Mouse (Mus musculus) heart, embryonic 13.5 days (tissue): ENCODE measurements at regions not wholly inside any gene's neighbourhood (a gene's known extent, or its start where the extent isn't known, plus 50 kb on each side); places are given as distances from the start of the nearest gene placed in this dataset.

ENCODE experiments used
- ATAC-seq: fragments of 200-750 bp; cut with Nextera tagmentation; 2 replicates; pipeline ENCODE4 v1.8.0; 2017; ENCODE audit warnings: moderate TSS enrichment; ENCODE audit not compliant: insufficient number of reproducible peaks, low FRiP score, low TSS enrichment; ENCODE audit errors: extremely low read depth
- H3K27ac ChIP-seq: fragments of 300-500 bp; sonication (generic); replicated peaks from 2 replicates; pipeline ENCODE4 v1.5.1; 2015; ENCODE audit warnings: moderate library complexity, mild to moderate bottlenecking, inconsistent platforms
- H3K27me3 ChIP-seq: fragments of 300-500 bp; sonication (generic); replicated peaks from 2 replicates; pipeline ENCODE4 v1.6.1; 2015; ENCODE audit warnings: mild to moderate bottlenecking, inconsistent platforms
- H3K36me3 ChIP-seq: fragments of 300-500 bp; sonication (generic); 2 replicates; pipeline ENCODE4 v1.6.1; 2015; ENCODE audit warnings: mild to moderate bottlenecking, inconsistent platforms
- H3K4me1 ChIP-seq: fragments of 300-500 bp; sonication (generic); 2 replicates; pipeline ENCODE4 v1.6.1; 2015; ENCODE audit warnings: inconsistent platforms
- H3K4me2 ChIP-seq: fragments of 300-500 bp; sonication (generic); 2 replicates; pipeline ENCODE4 v1.6.1; 2015; ENCODE audit warnings: inconsistent platforms, mild to moderate bottlenecking, moderate library complexity
- H3K4me3 ChIP-seq: fragments of 300-500 bp; sonication (generic); 2 replicates; pipeline ENCODE4 v1.5.1; 2015; ENCODE audit warnings: moderate library complexity, mild to moderate bottlenecking, inconsistent platforms
- H3K9ac ChIP-seq: fragments of 300-500 bp; sonication (generic); 2 replicates; pipeline ENCODE4 v1.6.1; 2015; ENCODE audit warnings: inconsistent platforms, mild to moderate bottlenecking, moderate library complexity
- H3K9me3 ChIP-seq: fragments of 300-500 bp; sonication (generic); 2 replicates; pipeline ENCODE4 v1.6.1; 2016; ENCODE audit warnings: inconsistent platforms
- WGBS: fragments of 180-500 bp; shearing (Covaris S2); methylation state at CpG from one replicate; pipeline ENCODE4 v1.1.7; 2015; ENCODE audit warnings: mixed read lengths; 5-methylcytosine and 5-hydroxymethylcytosine counted together

DNA sequence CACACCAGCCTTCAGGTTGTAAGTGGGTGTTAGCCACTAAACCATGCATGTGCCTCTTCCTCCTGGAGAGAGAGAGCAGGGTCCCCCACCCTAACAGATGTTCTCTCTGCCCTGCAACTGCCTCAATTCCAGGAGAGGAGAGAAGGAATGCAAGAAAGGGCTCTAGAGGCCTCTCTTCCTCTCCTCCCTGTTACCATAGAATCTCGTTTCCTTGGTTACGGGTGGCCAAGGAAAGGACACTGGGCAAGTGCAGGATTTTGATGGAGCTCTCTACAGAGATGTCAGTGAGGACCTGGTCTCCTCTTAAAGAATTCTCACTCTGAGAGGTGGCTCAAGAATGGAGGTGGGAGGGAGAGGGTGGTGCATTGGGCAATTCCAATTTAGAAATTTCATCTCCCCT, 275.4 kb upstream of the N4bp1 start:
- no peaks in the 10 kb centered on the region for H3K36me3 ChIP-seq
- ATAC-seq, result no peak

DNA sequence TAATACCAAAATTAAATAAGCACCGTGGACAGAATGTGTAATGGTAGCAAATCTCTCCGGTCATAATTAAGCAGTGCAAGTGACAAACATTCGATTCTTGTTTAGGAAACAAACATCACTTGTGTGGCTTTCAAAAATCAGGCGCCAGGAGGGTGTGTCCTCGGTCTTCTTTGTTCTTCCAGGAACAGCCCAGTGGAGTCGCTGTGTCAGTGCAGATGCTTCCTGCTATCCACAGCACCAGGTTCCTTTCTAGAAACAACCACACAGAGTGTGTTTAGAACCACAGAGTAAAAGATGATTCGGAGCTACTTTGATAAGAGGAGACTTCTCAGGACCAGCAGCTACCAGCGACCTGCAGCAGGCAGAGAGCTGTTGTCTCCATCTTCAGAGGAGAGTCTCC, 273.3 kb upstream of the N4bp1 start:
- Histone ChIP-seq H3K9me3 (no peaks in the 10 kb centered on the region), H3K27ac (no peak overlapping the region), H3K9ac (no peak overlapping the region), H3K4me3 (no peak overlapping the region), H3K4me2 (no peak overlapping the region), H3K27me3 (no peaks in the 10 kb centered on the region; the same call in 1 of the 2 replicates), H3K36me3 (no peaks in the 10 kb centered on the region), H3K4me1 (no peaks in the 10 kb centered on the region)
- no peak for ATAC-seq
- 52% methylated on average over 8 of the region's 8 CpGs for WGBS

More for the DNA sequence above, 275.4 kb upstream of the N4bp1 start:
- no peak overlapping the region for H3K4me3 ChIP-seq
- no peak overlapping the region for H3K4me2 ChIP-seq
- no peaks in the 10 kb centered on the region for H3K4me1 ChIP-seq
- H3K9ac ChIP-seq, result no peak overlapping the region
- 72% methylated on average over 2 of the region's 2 CpGs for WGBS
- no peak overlapping the region for H3K27ac ChIP-seq
- no peaks in the 10 kb centered on the region for H3K9me3 ChIP-seq
- no peaks in the 10 kb centered on the region for H3K27me3 ChIP-seq

DNA sequence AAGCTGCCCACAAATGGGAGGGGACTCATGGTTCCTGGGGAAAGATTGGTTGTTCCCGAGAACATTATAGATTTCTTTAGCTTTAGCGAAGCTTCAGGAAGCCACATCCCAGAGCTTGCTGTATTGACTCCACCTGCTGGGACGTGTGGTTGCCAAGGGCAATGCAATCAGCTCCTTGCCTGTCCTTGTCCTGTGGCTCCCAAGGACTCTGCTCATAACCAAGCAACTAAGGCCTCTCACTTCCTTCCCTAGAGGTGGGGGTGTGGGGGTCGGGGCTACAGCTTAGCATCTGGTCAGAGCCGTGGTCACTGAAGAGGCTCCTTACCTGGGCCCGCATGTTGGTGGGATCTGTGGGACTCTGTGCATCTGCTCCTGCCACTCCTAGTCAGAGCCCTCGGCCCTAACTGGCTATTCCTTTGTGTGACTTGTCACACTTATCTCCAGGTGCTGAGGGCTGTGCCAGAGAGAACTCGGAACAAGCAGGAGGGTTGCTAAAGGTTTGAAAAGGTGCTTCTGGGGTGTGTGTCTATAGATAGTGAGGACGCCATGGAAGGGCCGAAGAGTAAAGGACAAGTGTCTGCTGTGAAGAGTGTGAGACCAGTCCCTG, 270.9 kb upstream of the N4bp1 start:
- WGBS, result 58% methylated on average over 10 of the region's 10 CpGs
- Histone ChIP-seq H3K9ac (no peak overlapping the region), H3K27ac (no peak overlapping the region), H3K4me1 (peaks cover 10% of the 10 kb centered on the region), H3K9me3 (no peaks in the 10 kb centered on the region), H3K4me2 (no peak overlapping the region), H3K27me3 (no peaks in the 10 kb centered on the region; the same call in 1 of the 2 replicates), H3K4me3 (no peak overlapping the region), H3K36me3 (no peaks in the 10 kb centered on the region)
- ATAC-seq, result no peak

DNA sequence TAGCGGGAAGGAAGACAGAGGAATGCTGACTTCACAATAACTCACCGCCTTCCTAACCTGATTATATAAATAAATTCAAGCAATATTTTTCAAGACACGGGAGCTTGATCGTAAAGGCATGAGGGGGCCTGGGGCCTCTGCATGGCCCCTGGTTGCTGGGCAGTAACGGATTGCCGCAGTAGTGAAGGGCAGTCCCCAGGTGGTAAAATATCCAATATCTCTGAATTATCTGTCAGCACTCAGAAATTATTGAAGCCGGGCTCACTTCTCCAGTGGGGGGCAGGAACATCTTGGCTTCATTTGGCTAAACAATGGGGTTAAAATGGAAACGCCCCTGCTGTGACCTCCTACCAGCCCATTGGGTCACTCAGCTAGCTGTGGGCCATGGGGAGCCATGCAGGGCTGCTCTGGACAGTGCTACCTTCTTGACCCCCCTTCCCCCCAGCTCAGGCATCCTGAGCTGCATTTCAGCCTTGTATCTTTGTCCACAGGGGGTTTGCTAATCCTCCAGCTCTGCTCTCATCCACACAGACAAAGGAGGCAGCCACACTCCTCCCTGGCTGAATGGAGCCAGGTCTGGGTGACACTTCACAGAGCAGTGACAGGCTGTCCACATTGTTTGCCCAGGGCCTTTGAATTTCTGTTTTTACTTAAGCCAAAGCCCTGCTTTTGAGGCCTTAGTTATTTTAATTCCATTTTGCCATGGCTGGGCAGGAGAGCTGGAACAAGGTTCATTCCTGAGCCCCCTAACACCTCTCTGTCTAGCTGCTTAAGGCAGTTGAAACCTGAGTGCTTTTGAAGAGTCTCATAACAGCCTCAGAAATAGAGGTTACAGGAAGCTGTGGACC, 267.2 kb upstream of the N4bp1 start:
- WGBS, result 49% methylated on average over 8 of the region's 8 CpGs
- peaks cover 10% of the 10 kb centered on the region for H3K4me1 ChIP-seq
- H3K36me3 ChIP-seq, result no peaks in the 10 kb centered on the region
- no peak for ATAC-seq
- no peaks in the 10 kb centered on the region for H3K9me3 ChIP-seq
- no peak overlapping the region for H3K4me2 ChIP-seq
- no peak overlapping the region for H3K9ac ChIP-seq
- H3K27ac ChIP-seq, result no peak overlapping the region
- no peak overlapping the region for H3K4me3 ChIP-seq
- H3K27me3 ChIP-seq, result no peaks in the 10 kb centered on the region; the same call in 1 of the 2 replicates

DNA sequence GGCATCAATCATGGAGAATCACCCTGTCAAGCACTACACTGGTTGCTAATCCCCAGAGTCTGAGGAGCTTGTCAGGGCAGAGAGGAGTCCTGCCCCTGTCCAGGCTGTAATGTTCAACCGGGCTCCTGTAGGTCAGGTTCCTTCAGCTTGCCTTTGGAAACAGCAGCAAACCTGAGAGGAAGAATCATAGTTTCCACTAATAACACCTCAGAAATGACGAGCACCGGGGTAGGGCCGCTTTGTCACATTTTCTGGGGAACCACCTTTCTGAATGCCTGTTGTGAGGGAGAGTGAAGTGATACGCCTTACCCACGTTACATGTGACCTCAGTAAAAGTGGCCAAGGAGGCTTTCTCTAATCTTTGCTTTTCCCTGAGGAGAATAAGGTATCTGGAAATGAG, 263.8 kb upstream of the N4bp1 start:
- 70% methylated on average over 6 of the region's 6 CpGs for WGBS

DNA sequence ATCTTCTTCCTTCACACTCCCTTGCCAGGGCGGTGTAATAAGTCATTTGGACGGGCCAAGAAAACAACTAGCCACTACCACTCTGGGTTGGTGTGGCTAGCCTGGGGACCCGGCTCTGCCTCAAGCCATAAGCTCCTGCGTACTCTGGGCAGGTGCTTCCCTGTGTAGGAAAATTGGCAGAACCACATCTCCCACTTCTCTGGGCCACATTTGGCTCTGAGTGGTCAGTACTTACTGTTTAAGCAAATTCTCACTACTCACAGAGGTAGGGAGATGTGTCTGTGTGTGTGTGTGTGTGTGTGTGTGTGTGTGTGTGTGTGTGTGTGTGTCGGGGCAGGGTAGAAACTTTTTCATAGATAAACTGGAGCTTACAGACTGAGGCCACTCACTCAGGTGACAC, 262.6 kb upstream of the N4bp1 start:
- H3K27ac ChIP-seq, result no peak overlapping the region

More for the DNA sequence above, 263.8 kb upstream of the N4bp1 start:
- Histone ChIP-seq H3K27me3 (no peaks in the 10 kb centered on the region), H3K9me3 (peaks cover 4% of the 10 kb centered on the region; the same call in 1 of the 2 replicates), H3K9ac (no peak overlapping the region), H3K4me1 (peaks cover 10% of the 10 kb centered on the region), H3K4me2 (no peak overlapping the region), H3K36me3 (no peaks in the 10 kb centered on the region), H3K27ac (no peak overlapping the region), H3K4me3 (no peak overlapping the region)
- ATAC-seq, result no peak

DNA sequence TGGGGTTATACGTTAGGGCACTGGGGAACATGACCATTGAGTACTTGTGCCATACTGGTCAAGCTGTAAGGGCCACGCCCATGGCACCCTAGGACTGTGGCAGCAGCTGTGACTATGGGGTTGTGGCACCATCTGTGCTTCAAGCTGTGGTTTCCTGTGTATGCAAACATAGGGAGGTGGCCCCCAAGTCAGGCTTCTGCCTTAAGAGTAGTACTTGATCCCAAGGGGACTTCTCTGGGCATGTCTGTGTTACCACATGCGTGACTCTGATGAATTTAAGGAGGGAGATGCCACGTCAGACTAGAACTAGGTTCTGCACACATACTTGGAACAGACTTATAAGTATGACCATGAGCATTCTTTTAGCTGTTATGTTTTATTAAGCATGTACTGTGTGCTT, 252.4 kb upstream of the N4bp1 start:
- Histone ChIP-seq H3K9ac (no peak overlapping the region), H3K4me1 (no peaks in the 10 kb centered on the region), H3K36me3 (no peaks in the 10 kb centered on the region), H3K9me3 (peaks cover 5% of the 10 kb centered on the region; the same call in 1 of the 2 replicates), H3K4me3 (no peak overlapping the region), H3K27me3 (no peaks in the 10 kb centered on the region), H3K27ac (no peak overlapping the region), H3K4me2 (no peak overlapping the region)
- 80% methylated on average over 4 of the region's 4 CpGs for WGBS
- ATAC-seq, result no peak

More for the DNA sequence above, 262.6 kb upstream of the N4bp1 start:
- WGBS, result 77% methylated on average over 5 of the region's 5 CpGs
- no peaks in the 10 kb centered on the region for H3K27me3 ChIP-seq
- H3K9ac ChIP-seq, result no peak overlapping the region
- no peaks in the 10 kb centered on the region for H3K36me3 ChIP-seq
- H3K4me1 ChIP-seq, result peaks cover 8% of the 10 kb centered on the region
- H3K4me2 ChIP-seq, result no peak overlapping the region
- no peak for ATAC-seq
- H3K4me3 ChIP-seq, result no peak overlapping the region
- H3K9me3 ChIP-seq, result peaks cover 5% of the 10 kb centered on the region; the same call in 1 of the 2 replicates

DNA sequence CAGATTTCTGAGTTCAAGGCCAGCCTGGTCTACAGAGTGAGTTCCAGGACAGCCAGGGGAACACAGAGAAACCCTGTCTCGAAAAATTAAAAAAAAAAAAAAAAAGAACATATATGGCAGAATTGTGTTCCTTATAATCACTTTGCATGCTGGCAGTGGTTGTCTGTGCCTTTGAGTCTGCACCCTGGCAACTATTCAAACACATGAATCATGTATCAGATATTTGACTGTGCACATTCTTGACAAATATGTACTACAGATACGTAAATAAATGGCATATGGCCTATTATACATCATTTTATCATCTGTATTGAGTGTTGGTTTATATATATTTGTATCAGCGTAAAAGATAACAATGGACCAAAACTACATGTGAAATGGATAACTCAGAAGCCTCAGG, 246.7 kb upstream of the N4bp1 start:
- H3K4me2 ChIP-seq, result no peak overlapping the region
- no peaks in the 10 kb centered on the region; the same call in 1 of the 2 replicates for H3K9me3 ChIP-seq
- H3K36me3 ChIP-seq, result no peaks in the 10 kb centered on the region
- H3K4me1 ChIP-seq, result peaks cover 9% of the 10 kb centered on the region
- H3K27ac ChIP-seq, result no peak overlapping the region
- H3K4me3 ChIP-seq, result no peak overlapping the region
- no peak for ATAC-seq
- 72% methylated on average over 3 of the region's 3 CpGs for WGBS
- H3K27me3 ChIP-seq, result no peaks in the 10 kb centered on the region
- no peak overlapping the region for H3K9ac ChIP-seq

DNA sequence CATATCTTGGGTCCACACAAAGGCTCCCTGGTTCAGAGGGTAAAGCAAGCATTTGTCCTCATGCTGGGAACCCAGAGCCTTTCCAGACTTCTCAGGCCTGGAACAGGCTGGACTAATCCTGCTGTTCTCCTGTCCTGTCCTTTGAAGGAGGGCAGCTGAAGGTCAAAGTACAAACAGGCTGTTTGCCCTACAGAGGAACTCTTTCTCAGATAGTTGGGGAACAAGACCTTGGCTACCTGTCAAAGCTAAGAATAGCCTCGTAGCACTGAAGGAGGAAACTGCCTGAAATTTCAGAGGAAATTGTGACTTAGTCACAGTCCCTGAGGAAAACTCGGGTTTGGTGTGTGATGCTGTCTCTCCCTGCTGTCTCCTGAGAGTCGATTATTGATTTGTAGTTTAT, 245.6 kb upstream of the N4bp1 start:
- no peak for ATAC-seq
- Histone ChIP-seq H3K4me1 (peaks cover 9% of the 10 kb centered on the region), H3K27ac (no peak overlapping the region), H3K27me3 (no peaks in the 10 kb centered on the region), H3K9ac (no peak overlapping the region), H3K4me3 (no peak overlapping the region), H3K36me3 (no peaks in the 10 kb centered on the region), H3K4me2 (no peak overlapping the region), H3K9me3 (no peaks in the 10 kb centered on the region; the same call in 1 of the 2 replicates)
- 39% methylated on average over 3 of the region's 3 CpGs for WGBS

DNA sequence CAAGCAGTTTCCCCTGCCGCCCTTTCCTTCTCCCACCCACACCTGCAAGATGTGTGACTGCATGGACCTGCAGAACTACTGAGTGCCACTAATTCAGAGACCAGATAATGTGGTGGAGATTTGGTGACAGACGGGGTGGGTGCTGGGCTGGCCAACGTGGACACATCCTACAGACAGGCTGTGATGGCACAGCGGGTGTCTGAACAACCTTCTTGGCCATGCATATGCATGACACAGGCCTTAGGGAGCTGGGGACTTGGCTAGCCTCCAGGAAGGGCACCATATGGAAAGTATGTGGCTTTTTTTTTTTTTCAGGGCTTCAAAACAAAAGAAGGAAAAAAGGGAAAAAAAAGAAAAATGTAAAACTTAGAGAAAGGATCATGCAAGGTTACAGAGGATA, 243.5 kb upstream of the N4bp1 start:
- Histone ChIP-seq H3K4me3 (no peak overlapping the region), H3K4me1 (peaks cover 9% of the 10 kb centered on the region), H3K27me3 (no peaks in the 10 kb centered on the region), H3K27ac (no peak overlapping the region), H3K9me3 (no peaks in the 10 kb centered on the region; the same call in 1 of the 2 replicates), H3K36me3 (no peaks in the 10 kb centered on the region), H3K4me2 (no peak overlapping the region), H3K9ac (no peak overlapping the region)
- ATAC-seq, result no peak
- WGBS, result 52% methylated on average over 4 of the region's 4 CpGs

DNA sequence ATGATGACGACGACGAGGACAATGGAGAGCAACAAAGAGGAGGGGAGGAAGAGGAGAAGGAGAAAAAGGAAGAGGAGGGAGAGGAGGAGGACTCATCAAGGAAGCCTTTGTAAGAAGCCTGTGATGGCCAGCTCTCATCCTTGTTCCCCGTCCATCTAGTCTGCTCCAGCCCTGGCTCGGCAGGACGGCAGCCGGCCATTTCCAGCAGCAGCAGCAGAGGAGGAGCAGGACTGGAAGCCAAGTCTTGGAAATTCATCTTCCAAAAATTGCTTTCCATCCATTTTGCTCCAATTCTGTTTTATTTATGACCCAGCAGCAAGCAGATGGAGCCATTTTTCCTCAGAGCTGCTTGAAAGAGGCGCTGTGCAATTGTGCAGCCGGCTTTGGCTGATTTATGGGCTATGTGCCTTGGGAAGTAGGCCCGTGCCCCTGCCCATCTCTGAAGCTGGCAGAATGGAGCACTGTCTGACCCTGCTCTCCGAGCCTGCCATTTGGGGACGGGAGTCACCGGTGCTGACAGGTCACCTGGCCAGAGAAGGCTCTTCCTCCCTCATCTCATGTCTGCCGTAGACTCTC, 231.2 kb upstream of the N4bp1 start:
- no peak overlapping the region for H3K4me3 ChIP-seq
- no peak overlapping the region for H3K9ac ChIP-seq
- no peak overlapping the region for H3K27ac ChIP-seq
- no peak for ATAC-seq
- WGBS, result 79% methylated on average over 14 of the region's 14 CpGs
- no peaks in the 10 kb centered on the region for H3K36me3 ChIP-seq
- no peaks in the 10 kb centered on the region for H3K4me1 ChIP-seq
- no peaks in the 10 kb centered on the region for H3K9me3 ChIP-seq
- no peaks in the 10 kb centered on the region for H3K27me3 ChIP-seq
- no peak overlapping the region for H3K4me2 ChIP-seq
